Mouse (Mus musculus) C2C12 (cell line): ENCODE results near the gene Zfp456.

Source experiments
- CEBPB ChIP-seq: IDR thresholded peaks from one replicate; pipeline ENCODE4 v1.6.1; 2011; ENCODE audit warnings: low read depth, mild to moderate bottlenecking, control low read depth, moderate library complexity
- CTCF ChIP-seq: IDR thresholded peaks from one replicate; pipeline ENCODE4 v1.5.1; 2011; ENCODE audit not compliant: control insufficient read depth, insufficient read depth, insufficient read length
- MYOG ChIP-seq: IDR thresholded peaks from one replicate; pipeline ENCODE4 v1.6.1; 2011; ENCODE audit not compliant: control insufficient read depth, insufficient read length; ENCODE audit errors: extremely low read depth

DNA sequence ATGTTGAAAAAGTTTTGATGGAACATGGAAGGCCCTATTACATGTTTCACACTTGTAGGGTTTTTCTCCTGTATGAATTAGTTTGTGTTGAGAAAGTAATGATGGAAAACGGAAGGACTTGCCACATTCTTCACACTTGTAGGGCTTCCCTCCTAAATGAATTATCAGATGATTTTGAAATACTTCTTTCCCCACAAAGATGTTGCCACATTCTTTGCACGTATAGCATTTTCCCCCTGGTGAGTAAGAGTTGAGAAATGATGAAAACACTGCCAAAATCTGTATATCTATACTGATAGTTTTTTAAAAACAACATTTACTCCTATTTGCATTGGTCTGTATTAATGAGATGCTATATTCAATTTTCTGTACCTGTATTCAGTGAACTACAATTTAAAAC is 32.2 kb downstream of the Zfp456 start:
- TF ChIP-seq CTCF (no peak), MYOG (no peak), CEBPB (no peak)
